Mouse (Mus musculus): ENCODE results near the gene Fam131a. TPM values are rescaled to one million over a fixed set of nuclear protein-coding genes. Genes with fewer than 3 reads are reported as not detected.

Fam131a gene
- polyA plus RNA-seq, 1 experiment from 2014 or later: 9.4 TPM

GRCm38 (mm10) chr16:20746641-20747040, 53.6 kb downstream of the Fam131a start:
- Histone ChIP-seq H3K27ac (no peak overlapping the region), H3K27me3 (ENCODE audit: insufficient read depth, poor library complexity, severe bottlenecking) (no peaks in the 10 kb centered on the region), H3K4me3 (no peak overlapping the region), H3K4me1 (replicated peaks) (no peaks in the 10 kb centered on the region), H3K36me3 (peaks cover 4% of the 10 kb centered on the region; the same call in 1 of the 2 replicates), H3K9me3 (no peaks in the 10 kb centered on the region)
- 87% methylated on average over 6 of the region's 6 CpGs for WGBS
- no peak for DNase-seq (ENCODE audit: low spot score)

- H3K27me3 ChIP-seq (ENCODE audit: insufficient read depth, poor library complexity, severe bottlenecking): no peaks in the 10 kb centered on the region
- 67% methylated on average over 8 of the region's 8 CpGs for WGBS
- DNase-seq (ENCODE audit: low spot score): no peak
- H3K27ac ChIP-seq: no peak overlapping the region
- H3K4me1 ChIP-seq (replicated peaks): no peaks in the 10 kb centered on the region
- H3K36me3 ChIP-seq: no peaks in the 10 kb centered on the region
- H3K4me3 ChIP-seq: no peak overlapping the region
- H3K9me3 ChIP-seq: no peaks in the 10 kb centered on the region
These were observed 57.5 kb downstream of the Fam131a start for GRCm38 (mm10) chr16:20750518-20750917.

Other genes starting within 250 kb of the Fam131a start
- 150 and 153 TPM in 2 replicates for gene Eif2b5, start 194.4 kb upstream of the Fam131a start, polyA plus RNA-seq (2016; fragmentation: Nextera tagmentation; extraction: Ambion mirVana)
- 32.6 and 51.1 TPM in 2 replicates for gene Dvl3, start 176.3 kb upstream of the Fam131a start, polyA plus RNA-seq (2016; fragmentation: Nextera tagmentation; extraction: Ambion mirVana)
- gene Ap2m1, start 157.8 kb upstream of the Fam131a start, polyA plus RNA-seq (2016; fragmentation: Nextera tagmentation; extraction: Ambion mirVana): 705 and 825 TPM in 2 replicates
- 59.4 and 65.2 TPM in 2 replicates for gene Abcf3, start 144.7 kb upstream of the Fam131a start, polyA plus RNA-seq (2016; fragmentation: Nextera tagmentation; extraction: Ambion mirVana)
- 2.9 and 4.0 TPM in 2 replicates for gene Vwa5b2, start 103.8 kb upstream of the Fam131a start, polyA plus RNA-seq (2016; fragmentation: Nextera tagmentation; extraction: Ambion mirVana)
- 33.4 and 38.8 TPM in 2 replicates for gene Eef1akmt4, start 81.6 kb upstream of the Fam131a start, polyA plus RNA-seq (2016; fragmentation: Nextera tagmentation; extraction: Ambion mirVana)
- 0.18 TPM in 1 of 2 replicates, not detected in the other for gene Gm49333, start 81.6 kb upstream of the Fam131a start, polyA plus RNA-seq (2016; fragmentation: Nextera tagmentation; extraction: Ambion mirVana)
- gene Alg3, start 81.5 kb upstream of the Fam131a start, polyA plus RNA-seq (2016; fragmentation: Nextera tagmentation; extraction: Ambion mirVana): 59.2 and 61.3 TPM in 2 replicates
- gene Camk2n2, start 72.0 kb upstream of the Fam131a start, polyA plus RNA-seq (2016; fragmentation: Nextera tagmentation; extraction: Ambion mirVana): 2.6 and 4.2 TPM in 2 replicates
- 4.2 TPM in 2 replicates for gene Ece2, start 63.4 kb upstream of the Fam131a start, polyA plus RNA-seq (2016; fragmentation: Nextera tagmentation; extraction: Ambion mirVana)
- gene Psmd2, start 41.6 kb upstream of the Fam131a start, polyA plus RNA-seq (2016; fragmentation: Nextera tagmentation; extraction: Ambion mirVana): 466 and 503 TPM in 2 replicates
- 181 and 224 TPM in 2 replicates for gene Eif4g1, start 24.9 kb upstream of the Fam131a start, polyA plus RNA-seq (2016; fragmentation: Nextera tagmentation; extraction: Ambion mirVana)
- gene Polr2h, start 24.4 kb downstream of the Fam131a start, polyA plus RNA-seq (2016; fragmentation: Nextera tagmentation; extraction: Ambion mirVana): 114 and 140 TPM in 2 replicates
- gene Clcn2, start 24.5 kb downstream of the Fam131a start, polyA plus RNA-seq (2016; fragmentation: Nextera tagmentation; extraction: Ambion mirVana): 15.5 and 22.1 TPM in 2 replicates
- gene Chrd, start 39.9 kb downstream of the Fam131a start, polyA plus RNA-seq (2016; fragmentation: Nextera tagmentation; extraction: Ambion mirVana): 1.6 and 3.6 TPM in 2 replicates
- gene Thpo, start 41.3 kb downstream of the Fam131a start, polyA plus RNA-seq (2016; fragmentation: Nextera tagmentation; extraction: Ambion mirVana): 0.30 and 0.77 TPM in 2 replicates

Data from hindbrain, embryonic 10.5 days (tissue).